Mouse (Mus musculus) testis, adult 2 months (tissue): ENCODE data around the gene Ctnna3. TPM values are rescaled to one million over a fixed set of nuclear protein-coding genes. Genes with fewer than 3 reads are reported as not detected.

Experiments used
- H3K27ac ChIP-seq: fragments of 200-500 bp; 2 replicates; pipeline ENCODE4 v1.5.1; 2012; ENCODE audit warnings: low read depth, low read length; ENCODE audit not compliant: control insufficient read depth, insufficient read depth
- H3K27me3 ChIP-seq: fragments of 200-500 bp; 2 replicates; pipeline ENCODE4 v1.6.1; 2012; ENCODE audit warnings: mild to moderate bottlenecking, low read length, moderate library complexity; ENCODE audit not compliant: control insufficient read depth, insufficient read depth
- H3K36me3 ChIP-seq: fragments of 200-500 bp; 2 replicates; pipeline ENCODE4 v1.6.1; 2012; ENCODE audit warnings: mild to moderate bottlenecking, low read length; ENCODE audit not compliant: control insufficient read depth, insufficient read depth
- H3K4me1 ChIP-seq: fragments of 200-500 bp; 2 replicates; pipeline ENCODE4 v1.6.1; 2012; ENCODE audit warnings: low read length; ENCODE audit not compliant: control insufficient read depth, insufficient read depth
- H3K4me3 ChIP-seq: fragments of 200-500 bp; 2 replicates; pipeline ENCODE4 v1.5.1; 2012; ENCODE audit warnings: low read depth, mild to moderate bottlenecking, low read length, moderate library complexity, mixed read lengths; ENCODE audit not compliant: control insufficient read depth
- CTCF ChIP-seq: fragments of 200-500 bp; IDR thresholded peaks from 2 replicates; pipeline ENCODE4 v1.5.1; 2012; ENCODE audit warnings: low read depth, mild to moderate bottlenecking, inconsistent platforms, low read length, moderate library complexity; ENCODE audit not compliant: control insufficient read depth, insufficient read depth, insufficient replicate concordance
- POLR2A ChIP-seq: fragments of 200-500 bp; IDR thresholded peaks from 2 replicates; pipeline ENCODE4 v1.6.1; 2012; ENCODE audit warnings: low read depth, mild to moderate bottlenecking, inconsistent platforms, low read length, moderate library complexity; ENCODE audit not compliant: control insufficient read depth
- polyA plus RNA-seq: library from polyadenylated mRNA; depleted of rRNA; stranded (reverse); fragments of >200 nt; gene quantifications from 2 replicates; pipeline ENCODE4 v1.2.3, GENCODE M21; 2012

The Ctnna3 gene
- polyA plus RNA-seq, 1 experiment, result 38.9 TPM

DNA sequence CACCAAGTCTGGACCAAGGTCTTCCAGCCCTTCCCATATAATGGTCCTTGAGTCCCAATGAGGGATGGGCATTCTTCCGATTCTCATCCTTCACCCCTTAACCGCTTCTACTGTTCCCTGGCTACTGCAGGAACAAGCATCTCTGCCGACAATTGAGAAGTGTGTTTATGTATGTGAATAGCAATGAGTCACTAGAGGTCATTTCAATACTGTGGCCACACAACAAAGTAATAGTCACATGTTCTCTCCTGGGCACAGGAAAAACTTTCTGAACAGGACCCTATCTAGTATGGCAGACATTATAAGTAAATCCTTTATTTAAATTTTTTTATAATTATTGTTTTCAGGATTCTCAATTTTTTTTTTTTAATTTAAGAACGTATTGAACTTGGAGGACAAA, 1211.2 kb downstream of the Ctnna3 start:
- no peak for TF ChIP-seq CTCF
- no peak for TF ChIP-seq POLR2A
- no peak overlapping the region for H3K4me3 ChIP-seq
- no peaks in the 10 kb centered on the region for H3K27me3 ChIP-seq
- no peaks in the 10 kb centered on the region for H3K4me1 ChIP-seq
- no peak overlapping the region for H3K27ac ChIP-seq
- H3K36me3 ChIP-seq, result no peaks in the 10 kb centered on the region

DNA sequence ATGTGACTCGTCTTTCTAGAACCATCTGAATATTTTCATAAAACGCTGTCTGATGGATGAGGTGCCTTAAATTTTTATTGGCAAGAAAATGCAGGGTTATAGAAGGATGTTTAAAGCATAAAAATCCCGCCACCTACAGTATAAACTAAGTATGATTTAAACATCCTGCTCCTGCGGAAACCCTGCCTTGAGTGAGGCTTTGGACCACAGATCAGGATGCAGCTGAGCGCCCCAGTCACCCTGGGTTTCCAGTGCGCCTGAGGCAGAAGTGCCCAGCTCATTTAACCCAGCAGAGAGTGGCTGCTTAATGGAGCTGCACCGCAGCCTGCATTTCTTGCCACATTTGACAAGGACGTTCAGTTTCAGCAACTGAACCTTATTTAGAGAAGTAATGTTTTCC, 1211.7 kb downstream of the Ctnna3 start:
- Histone ChIP-seq H3K27me3 (no peaks in the 10 kb centered on the region), H3K4me1 (no peaks in the 10 kb centered on the region), H3K36me3 (no peaks in the 10 kb centered on the region), H3K4me3 (no peak overlapping the region), H3K27ac (no peak overlapping the region)
- no peak for TF ChIP-seq POLR2A
- no peak for TF ChIP-seq CTCF

DNA sequence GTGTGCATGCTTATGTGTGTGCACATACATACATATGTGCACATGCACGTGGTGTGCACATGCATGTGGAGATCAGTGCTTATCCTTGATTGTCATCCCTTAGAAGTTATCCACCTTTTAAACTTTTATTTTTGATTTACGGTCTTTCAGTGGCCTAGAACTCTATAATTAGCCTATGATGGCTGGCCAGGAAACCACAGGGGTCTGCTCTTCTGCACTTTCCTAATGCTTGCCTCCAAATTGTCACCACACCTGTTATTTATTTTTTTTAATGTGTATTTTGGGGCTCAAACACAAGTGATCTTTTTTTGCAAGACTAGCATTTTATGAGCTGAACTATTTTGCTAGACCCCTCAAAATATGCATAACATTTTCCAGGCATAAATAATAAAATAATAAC, 1214.1 kb downstream of the Ctnna3 start:
- Histone ChIP-seq H3K36me3 (no peaks in the 10 kb centered on the region), H3K4me1 (no peaks in the 10 kb centered on the region), H3K4me3 (no peak overlapping the region), H3K27ac (no peak overlapping the region), H3K27me3 (no peaks in the 10 kb centered on the region)
- TF ChIP-seq POLR2A, result no peak
- no peak for TF ChIP-seq CTCF

DNA sequence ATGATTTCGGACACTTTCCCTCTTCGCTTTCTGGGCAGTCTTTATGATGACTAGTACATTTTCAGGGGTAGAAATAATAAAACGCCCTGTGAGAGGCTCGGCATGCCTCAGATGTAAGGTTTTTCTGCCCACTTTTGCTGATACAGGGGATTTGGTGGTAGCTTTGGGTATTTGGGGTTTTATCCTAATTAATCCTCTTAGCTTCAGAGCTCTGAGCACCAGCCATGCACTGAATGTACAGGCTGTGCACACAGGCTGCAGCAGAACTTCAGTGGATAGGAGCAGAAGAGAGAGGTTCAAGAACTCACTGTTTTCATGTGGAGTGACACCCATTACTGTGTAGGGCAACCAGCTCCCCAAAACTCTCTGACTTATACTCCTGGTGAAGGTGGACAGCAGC, 1231.3 kb downstream of the Ctnna3 start:
- no peak for TF ChIP-seq POLR2A
- TF ChIP-seq CTCF, result no peak
- no peaks in the 10 kb centered on the region for H3K27me3 ChIP-seq
- no peak overlapping the region for H3K27ac ChIP-seq
- H3K36me3 ChIP-seq, result no peaks in the 10 kb centered on the region
- H3K4me1 ChIP-seq, result no peaks in the 10 kb centered on the region
- H3K4me3 ChIP-seq, result no peak overlapping the region

DNA sequence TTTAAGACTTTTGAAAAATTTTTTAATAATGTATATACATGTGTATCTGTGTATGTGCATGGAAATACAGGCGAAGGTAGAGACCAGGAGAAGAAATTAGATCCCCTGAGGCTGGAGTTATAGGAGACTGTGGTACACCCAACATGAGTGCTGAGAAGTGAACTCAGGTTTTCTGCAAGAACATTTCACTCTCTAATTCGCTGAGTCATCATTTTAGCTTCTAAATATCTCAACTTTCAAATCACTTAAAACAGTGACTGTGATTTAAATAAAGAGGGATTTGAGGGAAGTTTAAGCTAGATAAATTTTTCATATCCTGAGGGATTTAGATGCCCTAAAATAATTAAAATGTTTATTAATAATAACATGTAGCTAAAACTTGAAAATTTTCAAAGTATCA, 1241.6 kb downstream of the Ctnna3 start:
- Histone ChIP-seq H3K4me1 (no peaks in the 10 kb centered on the region), H3K27me3 (no peaks in the 10 kb centered on the region), H3K27ac (no peak overlapping the region), H3K36me3 (no peaks in the 10 kb centered on the region), H3K4me3 (no peak overlapping the region)
- TF ChIP-seq CTCF (no peak), POLR2A (no peak)

- Histone ChIP-seq H3K36me3 (no peaks in the 10 kb centered on the region), H3K4me1 (no peaks in the 10 kb centered on the region), H3K27me3 (no peaks in the 10 kb centered on the region), H3K4me3 (no peak overlapping the region), H3K27ac (no peak overlapping the region)
- TF ChIP-seq POLR2A, result no peak
- no peak for TF ChIP-seq CTCF
These were observed 1245.9 kb downstream of the Ctnna3 start for GRCm38 (mm10) chr10:64675796-64676195.

DNA sequence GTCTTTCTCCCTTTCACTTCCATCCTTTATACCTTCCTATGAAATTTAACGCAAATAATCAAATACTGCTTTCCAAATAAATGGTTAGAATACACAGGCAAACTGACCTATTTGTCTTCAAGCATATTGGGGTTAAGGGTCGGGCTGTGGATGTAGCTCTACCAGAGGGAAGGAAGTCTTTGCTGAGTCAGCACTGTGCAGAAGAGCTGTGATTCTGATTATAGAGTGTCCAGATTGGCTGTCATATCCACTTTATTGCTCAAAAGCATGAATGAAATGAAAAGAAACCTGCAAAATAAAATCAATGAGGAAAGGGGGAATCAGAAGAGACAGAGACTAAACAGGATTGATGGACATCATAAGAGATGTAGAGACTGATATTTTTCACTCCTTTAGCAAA, 1280.1 kb downstream of the Ctnna3 start:
- Histone ChIP-seq H3K4me3 (no peak overlapping the region), H3K4me1 (no peaks in the 10 kb centered on the region), H3K27me3 (no peaks in the 10 kb centered on the region), H3K36me3 (no peaks in the 10 kb centered on the region), H3K27ac (no peak overlapping the region)
- TF ChIP-seq POLR2A (no peak), CTCF (no peak)

GRCm38 (mm10) chr10:64718036-64718435, 1288.1 kb downstream of the Ctnna3 start:
- no peaks in the 10 kb centered on the region for H3K27me3 ChIP-seq
- no peak overlapping the region for H3K4me3 ChIP-seq
- TF ChIP-seq CTCF, result no peak
- no peak for TF ChIP-seq POLR2A
- H3K27ac ChIP-seq, result no peak overlapping the region
- H3K36me3 ChIP-seq, result no peaks in the 10 kb centered on the region
- H3K4me1 ChIP-seq, result no peaks in the 10 kb centered on the region
